Mouse (Mus musculus): ENCODE data around the gene Mpo. TPM values are rescaled to one million over a fixed set of nuclear protein-coding genes. Genes with fewer than 3 reads are reported as not detected.

The Mpo gene
- total and polyA plus RNA-seq, 3 experiments: 0.10 TPM; not detected in 2

DNA sequence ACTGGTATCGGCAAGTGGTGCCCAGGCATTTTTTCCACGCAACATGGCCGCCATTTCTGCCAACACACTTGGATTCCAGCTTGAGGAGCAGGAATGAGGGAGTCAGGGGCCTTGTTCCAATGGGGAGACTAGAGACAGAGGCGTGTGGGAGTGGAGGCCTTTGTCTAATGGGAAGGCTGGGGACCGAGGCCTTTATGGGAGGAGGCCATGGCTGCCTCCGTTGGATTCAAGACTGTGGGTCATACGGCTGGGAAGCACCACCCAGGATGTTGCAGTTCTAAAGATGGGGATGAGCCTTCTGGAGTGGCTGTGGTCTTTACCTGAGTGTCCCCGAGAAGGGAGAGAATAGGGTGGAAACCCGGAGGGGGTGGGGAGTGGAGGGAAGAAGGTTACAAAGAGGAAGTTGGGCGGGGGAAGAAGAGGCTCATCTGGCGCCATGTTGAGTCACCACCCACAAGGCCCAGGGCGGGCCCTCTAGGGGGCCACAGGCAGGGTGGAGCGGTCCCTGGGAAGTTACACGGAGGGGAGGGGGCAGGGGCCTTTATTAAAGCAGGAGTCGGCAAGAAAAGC is 37.0 kb upstream of the Mpo start:
- no peaks in the 10 kb centered on the region for H3K4me1 ChIP-seq (ENCODE audit: control insufficient read depth, insufficient read depth, low read length)
- no peak overlapping the region for H3K4me3 ChIP-seq
- peak overlapping the region; percentile 17; the same call in 1 of the 2 replicates for H3K27ac ChIP-seq
- intact Hi-C loops (cut with DNase I): no loop called here
- no peaks in the 10 kb centered on the region for H3K36me3 ChIP-seq (ENCODE audit: control insufficient read depth, insufficient read depth, low read length)
- peak overlapping the region; percentile 0; the same call in 1 of the 2 replicates for H3K9ac ChIP-seq (ENCODE audit: low read depth, low read length)
- H3K79me2 ChIP-seq (replicated peaks; ENCODE audit: control insufficient read depth, insufficient read depth, low read length): no peaks in the 10 kb centered on the region
- DNase-seq: peak; percentile 45 to 74
- TF ChIP-seq CTCF (IDR thresholded peaks at IDR 0.05) (no peak), POLR2A (IDR thresholded peaks at IDR 0.05; ENCODE audit: insufficient read depth, low read depth, low read length) (no peak), EP300 (IDR thresholded peaks at IDR 0.05; ENCODE audit: insufficient read depth, low read depth, low read length) (no peak)
- H3K27me3 ChIP-seq (ENCODE audit: control insufficient read depth, insufficient read depth, low read length): peaks cover 7% of the 10 kb centered on the region; the same call in 1 of the 2 replicates
- WGBS: 74% methylated on average over 15 of the region's 15 CpGs

DNA sequence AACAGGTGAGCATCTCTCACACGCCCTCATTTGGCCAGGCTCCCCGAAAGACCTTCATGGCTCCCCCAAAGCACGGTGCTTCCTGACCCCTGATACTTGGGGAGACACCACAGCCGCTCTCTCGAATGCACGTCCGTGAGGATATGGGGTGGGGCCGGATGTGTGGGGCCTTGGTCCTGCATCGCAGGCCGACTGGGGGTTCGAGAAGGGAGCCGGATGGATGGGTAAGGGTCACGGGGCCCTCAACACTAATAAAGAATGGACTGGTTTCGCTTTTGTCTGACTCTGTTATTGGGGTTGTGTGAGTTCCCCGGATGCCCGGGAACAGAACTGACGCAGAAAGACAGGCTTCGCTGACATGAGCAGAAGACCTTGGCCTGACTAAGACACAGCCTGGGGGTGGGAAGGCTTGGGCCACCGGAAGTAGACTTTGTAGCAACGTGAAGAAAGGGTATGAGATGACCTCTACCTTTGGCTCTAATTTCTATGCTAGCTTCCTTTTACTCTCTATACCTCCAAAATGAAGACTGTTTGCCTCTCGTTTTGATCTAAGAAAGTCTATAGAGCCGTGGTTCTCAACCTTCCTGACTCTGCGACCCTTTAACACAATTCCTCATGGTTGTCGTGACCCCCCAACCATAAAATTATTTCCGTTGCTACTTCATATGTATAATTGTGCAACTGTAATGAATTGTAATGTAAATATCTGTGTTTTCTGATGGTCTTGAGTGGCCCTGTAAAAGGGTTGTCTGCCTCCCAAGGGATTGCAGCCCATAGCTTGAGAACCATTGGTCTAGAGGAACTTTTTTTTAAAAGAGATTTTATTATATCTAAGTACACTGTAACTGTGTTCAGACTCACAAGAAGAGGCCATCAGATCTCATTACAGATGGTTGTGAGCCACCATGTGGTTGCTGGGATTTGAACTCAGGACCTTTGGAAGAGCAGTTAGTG is 36.1 kb upstream of the Mpo start:
- Histone ChIP-seq H3K4me1 (ENCODE audit: control insufficient read depth, insufficient read depth, low read length) (no peaks in the 10 kb centered on the region), H3K27me3 (ENCODE audit: control insufficient read depth, insufficient read depth, low read length) (peaks cover 11% of the 10 kb centered on the region; the same call in 1 of the 2 replicates), H3K27ac (no peak overlapping the region), H3K36me3 (ENCODE audit: control insufficient read depth, insufficient read depth, low read length) (no peaks in the 10 kb centered on the region), H3K4me3 (no peak overlapping the region), H3K9ac (ENCODE audit: low read depth, low read length) (peak overlapping the region; percentile 24; the same call in 1 of the 2 replicates), H3K79me2 (replicated peaks; ENCODE audit: control insufficient read depth, insufficient read depth, low read length) (no peaks in the 10 kb centered on the region)
- WGBS: 81% methylated on average over 25 of the region's 25 CpGs
- DNase-seq: peak in 1 of 2 experiments; percentile 36
- TF ChIP-seq POLR2A (IDR thresholded peaks at IDR 0.05; ENCODE audit: insufficient read depth, low read depth, low read length) (no peak), EP300 (IDR thresholded peaks at IDR 0.05; ENCODE audit: insufficient read depth, low read depth, low read length) (no peak), CTCF (IDR thresholded peaks at IDR 0.05) (no peak)
- intact Hi-C loops (cut with DNase I): no loop called here

DNA sequence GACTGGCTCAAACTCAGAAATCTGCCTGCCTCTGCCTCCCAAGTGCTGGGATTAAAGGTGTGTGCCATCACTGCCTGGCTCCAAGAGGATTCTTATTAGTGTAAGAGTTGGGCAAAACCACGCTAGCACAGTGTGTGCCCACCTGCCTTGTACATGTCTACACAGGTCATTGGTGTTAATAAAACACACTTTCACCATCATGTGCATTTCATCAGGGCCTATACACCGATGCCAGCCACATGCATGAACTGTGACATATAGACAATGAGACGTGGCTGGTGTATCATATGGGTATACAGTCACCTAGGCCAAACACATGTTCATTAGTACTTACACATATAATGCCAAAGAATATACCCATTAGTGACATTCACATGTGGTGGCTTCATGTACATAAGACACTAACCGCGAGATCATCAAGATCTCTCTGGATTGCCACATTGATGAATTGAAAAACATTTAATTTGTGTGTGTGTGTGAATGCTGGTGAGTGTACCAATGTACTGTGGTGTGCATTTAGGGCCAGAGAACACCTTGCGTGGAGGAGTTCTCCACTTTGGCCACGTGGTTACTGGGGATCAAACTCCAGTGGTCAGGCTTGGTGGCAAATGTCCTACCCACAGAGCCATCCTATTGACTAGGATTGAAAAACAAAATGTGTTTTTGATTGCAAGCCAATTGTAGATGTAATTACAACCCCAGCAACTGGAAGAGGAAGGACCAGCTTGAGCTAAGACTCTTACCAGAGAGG is 35.0 kb upstream of the Mpo start:
- 68% methylated on average over 7 of the region's 7 CpGs for WGBS
- H3K27me3 ChIP-seq (ENCODE audit: control insufficient read depth, insufficient read depth, low read length): peaks cover 15% of the 10 kb centered on the region; the same call in 1 of the 2 replicates

DNA sequence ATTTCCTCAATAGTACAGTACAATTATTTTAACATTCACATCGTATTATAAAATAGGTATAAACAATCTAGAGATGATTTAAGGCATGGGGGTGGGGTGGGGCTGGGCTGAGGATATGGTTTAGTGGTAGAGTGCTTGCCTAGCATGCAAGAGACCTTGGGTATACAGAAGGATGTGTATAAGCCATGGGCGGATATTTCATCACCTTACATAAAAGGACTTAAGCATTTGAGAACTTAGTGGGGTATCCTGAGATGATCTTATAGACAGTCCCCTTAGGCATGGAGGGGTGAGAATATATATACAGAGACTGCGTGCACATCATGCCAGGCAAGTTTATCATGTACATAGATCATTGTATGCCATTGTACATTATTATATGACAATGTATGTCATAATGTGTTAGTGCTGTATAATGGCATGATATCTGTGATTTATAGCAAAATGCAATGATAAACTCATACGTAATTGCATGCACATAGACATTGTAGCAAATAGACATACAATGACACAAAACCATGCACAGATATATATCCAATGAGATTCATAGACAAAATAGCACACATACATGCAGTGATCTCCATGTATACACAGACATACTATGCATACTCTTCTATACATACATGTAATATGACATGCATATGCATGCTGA is 34.3 kb upstream of the Mpo start:
- Histone ChIP-seq H3K27me3 (ENCODE audit: control insufficient read depth, insufficient read depth, low read length) (peaks cover 20% of the 10 kb centered on the region), H3K9ac (ENCODE audit: low read depth, low read length) (no peak overlapping the region), H3K36me3 (ENCODE audit: control insufficient read depth, insufficient read depth, low read length) (no peaks in the 10 kb centered on the region), H3K4me1 (ENCODE audit: control insufficient read depth, insufficient read depth, low read length) (no peaks in the 10 kb centered on the region), H3K79me2 (replicated peaks; ENCODE audit: control insufficient read depth, insufficient read depth, low read length) (no peaks in the 10 kb centered on the region), H3K27ac (no peak overlapping the region), H3K4me3 (no peak overlapping the region)
- no peak for DNase-seq
- WGBS: 65% methylated on average over 4 of the region's 4 CpGs
- TF ChIP-seq CTCF (IDR thresholded peaks at IDR 0.05): no peak
- no peak for TF ChIP-seq EP300 (IDR thresholded peaks at IDR 0.05; ENCODE audit: insufficient read depth, low read depth, low read length)
- TF ChIP-seq POLR2A (IDR thresholded peaks at IDR 0.05; ENCODE audit: insufficient read depth, low read depth, low read length): no peak
- intact Hi-C loops (cut with DNase I): no loop called here

More for the DNA sequence above, 35.0 kb upstream of the Mpo start:
- no peaks in the 10 kb centered on the region for H3K79me2 ChIP-seq (replicated peaks; ENCODE audit: control insufficient read depth, insufficient read depth, low read length)
- TF ChIP-seq POLR2A (IDR thresholded peaks at IDR 0.05; ENCODE audit: insufficient read depth, low read depth, low read length) (no peak), EP300 (IDR thresholded peaks at IDR 0.05; ENCODE audit: insufficient read depth, low read depth, low read length) (no peak), CTCF (IDR thresholded peaks at IDR 0.05) (no peak)
- H3K4me1 ChIP-seq (ENCODE audit: control insufficient read depth, insufficient read depth, low read length): no peaks in the 10 kb centered on the region
- no peak overlapping the region for H3K27ac ChIP-seq
- H3K4me3 ChIP-seq: no peak overlapping the region
- DNase-seq: no peak
- intact Hi-C loops (cut with DNase I): no loop called here
- H3K9ac ChIP-seq (ENCODE audit: low read depth, low read length): no peak overlapping the region
- H3K36me3 ChIP-seq (ENCODE audit: control insufficient read depth, insufficient read depth, low read length): no peaks in the 10 kb centered on the region

DNA sequence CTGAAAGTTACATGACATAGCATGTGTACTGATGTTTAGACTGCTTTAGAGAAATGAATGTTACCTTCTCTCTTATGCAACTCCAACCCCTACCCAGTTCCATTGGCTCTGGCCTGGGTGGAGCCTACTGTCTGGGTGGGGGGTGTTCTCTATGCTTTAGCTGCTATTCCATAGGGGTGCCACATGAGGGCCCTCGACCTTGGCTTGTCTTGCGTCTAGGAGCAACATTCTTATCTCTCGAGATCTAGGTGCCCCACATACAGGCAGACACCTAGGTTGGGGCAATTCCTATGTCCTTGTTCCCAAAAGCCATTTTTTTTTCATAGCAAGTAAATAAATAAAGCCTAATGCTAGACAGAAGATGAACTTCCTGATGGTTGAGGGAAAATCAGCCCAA is 33.8 kb upstream of the Mpo start:
- intact Hi-C loops (cut with DNase I): no loop called here
- no peak overlapping the region for H3K4me3 ChIP-seq
- H3K27ac ChIP-seq: no peak overlapping the region
- peak in 1 of 2 experiments; percentile 21 for DNase-seq
- peaks cover 25% of the 10 kb centered on the region for H3K27me3 ChIP-seq (ENCODE audit: control insufficient read depth, insufficient read depth, low read length)
- no peaks in the 10 kb centered on the region for H3K4me1 ChIP-seq (ENCODE audit: control insufficient read depth, insufficient read depth, low read length)
- no peak overlapping the region for H3K9ac ChIP-seq (ENCODE audit: low read depth, low read length)
- TF ChIP-seq CTCF (IDR thresholded peaks at IDR 0.05) (0 out of 2 replicates have a peak, but pooled peaks have one; percentile 8), POLR2A (IDR thresholded peaks at IDR 0.05; ENCODE audit: insufficient read depth, low read depth, low read length) (no peak)
- WGBS: 6% methylated on average over 3 of the region's 3 CpGs
- no peaks in the 10 kb centered on the region for H3K79me2 ChIP-seq (replicated peaks; ENCODE audit: control insufficient read depth, insufficient read depth, low read length)
- no peaks in the 10 kb centered on the region for H3K36me3 ChIP-seq (ENCODE audit: control insufficient read depth, insufficient read depth, low read length)

Data from heart, adult 2 months (tissue).